Mouse (Mus musculus) hindbrain, embryonic 15.5 days (tissue): ENCODE data around the gene Rhox12. TPM values are rescaled to one million over a fixed set of nuclear protein-coding genes. Genes with fewer than 3 reads are reported as not detected.

Experiments used
- ATAC-seq: fragments of 200-750 bp; cut with Nextera tagmentation; 2 replicates; pipeline ENCODE4 v1.8.0; 2017; ENCODE audit warnings: low read depth, moderate number of reproducible peaks, moderate TSS enrichment; ENCODE audit not compliant: low FRiP score
- H3K27ac ChIP-seq: fragments of 300-500 bp; sonication (generic); replicated peaks from 2 replicates; pipeline ENCODE4 v1.5.1; 2015; ENCODE audit warnings: mild to moderate bottlenecking, inconsistent platforms
- H3K27me3 ChIP-seq: fragments of 300-500 bp; sonication (generic); 2 replicates; pipeline ENCODE4 v1.6.1; 2015; ENCODE audit warnings: control low read depth, inconsistent platforms
- H3K36me3 ChIP-seq: fragments of 300-500 bp; sonication (generic); 2 replicates; pipeline ENCODE4 v1.6.1; 2015; ENCODE audit warnings: control low read depth, inconsistent platforms
- H3K4me1 ChIP-seq: fragments of 300-500 bp; sonication (generic); replicated peaks from 2 replicates; pipeline ENCODE4 v1.6.1; 2015; ENCODE audit warnings: control low read depth, inconsistent platforms
- H3K4me2 ChIP-seq: fragments of 300-500 bp; sonication (generic); 2 replicates; pipeline ENCODE4 v1.6.1; 2015; ENCODE audit warnings: moderate library complexity, mild to moderate bottlenecking, inconsistent platforms
- H3K4me3 ChIP-seq: fragments of 300-500 bp; sonication (generic); 2 replicates; pipeline ENCODE4 v1.5.1; 2015; ENCODE audit warnings: mild to moderate bottlenecking, inconsistent platforms
- H3K9ac ChIP-seq: fragments of 300-500 bp; sonication (generic); 2 replicates; pipeline ENCODE4 v1.6.1; 2015; ENCODE audit warnings: inconsistent platforms
- H3K9me3 ChIP-seq: fragments of 300-500 bp; sonication (generic); 2 replicates; pipeline ENCODE4 v1.6.1; 2016; ENCODE audit warnings: control low read depth, inconsistent platforms
- WGBS: fragments of 180-500 bp; shearing (Covaris S2); methylation state at CpG from one replicate; pipeline ENCODE4 v1.1.7; 2015; 5-methylcytosine and 5-hydroxymethylcytosine counted together
- polyA plus RNA-seq: library from polyadenylated mRNA; unstranded; fragments of >200 nt; fragmentation: Nextera tagmentation; extraction: Ambion mirVana; gene quantifications from 2 replicates; pipeline ENCODE4 v1.2.1, GENCODE M21; 2015

The Rhox12 gene
- not detected in 2 replicates for polyA plus RNA-seq

GRCm38 (mm10) chrX:38110807-38111206 lies at the start of gene Rhox12:
Rhox12 (minus strand) TSS chrX:38110907.
- Histone ChIP-seq H3K9me3 (no peaks in the 10 kb centered on the region), H3K27ac (no peak within 1 kb of the TSS), H3K27me3 (no peaks in the 10 kb centered on the region), H3K4me1 (no peaks in the 10 kb centered on the region), H3K36me3 (no peaks in the 10 kb centered on the region), H3K4me3 (no peak within 1 kb of the TSS), H3K4me2 (no peak within 1 kb of the TSS), H3K9ac (no peak within 1 kb of the TSS)
- WGBS, result 79% methylated on average over 4 of the region's 4 CpGs
- no peak for ATAC-seq

- no peak overlapping the region for H3K27ac ChIP-seq
- ATAC-seq, result no peak
- no peak overlapping the region for H3K4me3 ChIP-seq
- H3K27me3 ChIP-seq, result no peaks in the 10 kb centered on the region
- H3K9me3 ChIP-seq, result no peaks in the 10 kb centered on the region
- no peaks in the 10 kb centered on the region for H3K4me1 ChIP-seq
- 48% methylated on average over 1 of the region's 1 CpGs for WGBS
- H3K4me2 ChIP-seq, result no peak overlapping the region
- no peaks in the 10 kb centered on the region for H3K36me3 ChIP-seq
- no peak overlapping the region for H3K9ac ChIP-seq
These were observed 48.4 kb upstream of the Rhox12 start for GRCm38 (mm10) chrX:38159097-38159496.

DNA sequence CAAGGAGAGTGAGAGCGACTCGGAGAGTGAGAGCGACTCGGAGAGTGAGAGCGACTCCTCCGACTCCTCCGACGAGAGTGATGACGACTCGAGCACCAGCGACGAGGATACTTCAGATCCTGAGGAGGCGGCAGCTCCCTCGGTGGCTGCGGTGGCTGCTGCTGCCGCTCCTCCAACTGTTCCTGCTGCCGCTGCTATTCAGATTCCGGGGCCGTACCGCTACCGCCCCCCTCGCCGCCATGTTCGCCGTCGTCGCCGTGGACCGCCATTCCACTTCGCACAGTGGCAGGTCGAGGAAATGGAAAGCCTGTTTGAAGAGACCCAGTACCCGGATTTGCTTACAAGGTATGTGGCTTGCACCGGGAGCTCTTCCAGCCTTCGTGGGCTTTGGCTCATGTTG lies 10.8 kb upstream of the Rhox12 start:
- no peak for ATAC-seq
- Histone ChIP-seq H3K9ac (no peak overlapping the region), H3K9me3 (0 out of 2 replicates have a peak, but pooled peaks cover 7% of the 10 kb centered on the region), H3K27me3 (no peaks in the 10 kb centered on the region), H3K36me3 (no peaks in the 10 kb centered on the region), H3K4me3 (no peak overlapping the region), H3K27ac (no peak overlapping the region), H3K4me1 (no peaks in the 10 kb centered on the region), H3K4me2 (no peak overlapping the region)
- 93% methylated on average over 31 of the region's 34 CpGs for WGBS

DNA sequence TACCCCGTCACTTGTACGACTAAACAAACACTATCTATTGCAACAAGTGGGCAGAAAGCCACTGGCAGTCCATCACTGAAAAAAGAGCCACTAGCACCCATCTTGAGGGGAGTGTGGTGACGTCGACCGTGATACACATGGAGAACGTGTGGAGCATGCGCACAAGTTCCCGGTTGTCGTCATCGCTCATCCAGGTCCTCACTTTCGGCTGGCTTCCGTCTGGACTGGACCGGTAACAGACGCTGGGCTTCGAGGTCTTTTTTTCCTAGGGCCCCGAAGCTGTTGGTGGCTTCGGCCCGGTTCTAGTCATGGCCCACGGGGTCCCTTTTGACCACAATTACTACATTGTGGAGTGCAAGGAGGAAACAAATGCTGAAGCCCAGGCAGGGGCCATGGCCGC lies 10.3 kb upstream of the Rhox12 start, which contains the start of gene Rhox13:
TSS of gene Rhox13 (plus strand) at position 238 of the 400 bp plus-strand sequence.
- Histone ChIP-seq H3K4me3 (no peak within 1 kb of the TSS), H3K4me1 (no peaks in the 10 kb centered on the region), H3K27ac (no peak within 1 kb of the TSS), H3K4me2 (no peak within 1 kb of the TSS), H3K9me3 (0 out of 2 replicates have a peak, but pooled peaks cover 7% of the 10 kb centered on the region), H3K27me3 (no peaks in the 10 kb centered on the region), H3K9ac (no peak within 1 kb of the TSS), H3K36me3 (no peaks in the 10 kb centered on the region)
- ATAC-seq, result no peak
- WGBS, result 96% methylated on average over 20 of the region's 20 CpGs

DNA sequence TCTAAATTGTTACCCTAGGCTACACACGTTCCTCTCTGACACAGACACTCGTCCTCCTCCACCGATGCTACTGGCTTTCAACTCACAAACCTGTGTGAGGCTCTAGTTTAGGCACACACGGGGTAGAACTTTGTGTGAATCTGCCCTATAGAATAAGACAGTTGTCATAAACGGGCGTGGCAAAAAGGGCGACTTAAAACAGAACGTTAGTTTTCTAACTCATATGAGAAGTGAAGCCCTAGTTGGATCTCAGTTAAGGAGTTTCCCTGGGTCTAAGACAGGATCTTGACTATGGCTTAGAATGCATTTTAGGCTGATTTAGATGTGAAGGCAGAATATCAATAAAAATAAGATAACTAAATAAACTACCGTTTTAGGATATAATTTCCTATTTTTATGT lies 25.7 kb downstream of the Rhox12 start, which contains the start of gene Rhox11:
TSS of gene Rhox11 (minus strand) at position 101 of the 400 bp plus-strand sequence.
- Histone ChIP-seq H3K36me3 (no peaks in the 10 kb centered on the region), H3K9me3 (no peaks in the 10 kb centered on the region), H3K9ac (no peak within 1 kb of the TSS), H3K27me3 (no peaks in the 10 kb centered on the region), H3K4me2 (no peak within 1 kb of the TSS), H3K4me1 (no peaks in the 10 kb centered on the region), H3K27ac (no peak within 1 kb of the TSS), H3K4me3 (no peak within 1 kb of the TSS)
- WGBS, result 87% methylated on average over 9 of the region's 9 CpGs
- no peak for ATAC-seq

DNA sequence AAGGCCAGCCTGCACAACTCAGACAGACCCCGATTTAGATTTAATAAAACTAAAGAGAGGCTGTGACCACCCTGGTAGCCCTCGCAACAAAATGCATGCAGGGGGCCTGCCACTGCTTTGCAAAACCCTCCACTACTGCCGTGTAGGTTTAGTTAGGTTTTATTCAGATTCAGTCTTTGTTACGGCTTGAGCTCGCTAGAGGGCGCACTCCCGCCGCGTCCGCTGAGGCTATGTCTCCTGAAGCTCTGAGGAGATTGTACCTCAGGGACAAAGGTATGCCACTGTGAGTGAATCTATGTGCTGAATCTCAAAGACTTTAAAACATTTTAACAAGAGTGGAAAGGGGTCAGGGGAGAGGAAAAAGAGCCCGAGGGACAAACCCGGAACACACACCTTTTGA lies 26.5 kb downstream of the Rhox12 start:
- 15% methylated on average over 12 of the region's 12 CpGs for WGBS
- Histone ChIP-seq H3K4me3 (no peak overlapping the region), H3K9ac (no peak overlapping the region), H3K27ac (no peak overlapping the region), H3K4me2 (no peak overlapping the region), H3K36me3 (no peaks in the 10 kb centered on the region), H3K9me3 (no peaks in the 10 kb centered on the region), H3K4me1 (no peaks in the 10 kb centered on the region), H3K27me3 (no peaks in the 10 kb centered on the region)
- no peak for ATAC-seq

DNA sequence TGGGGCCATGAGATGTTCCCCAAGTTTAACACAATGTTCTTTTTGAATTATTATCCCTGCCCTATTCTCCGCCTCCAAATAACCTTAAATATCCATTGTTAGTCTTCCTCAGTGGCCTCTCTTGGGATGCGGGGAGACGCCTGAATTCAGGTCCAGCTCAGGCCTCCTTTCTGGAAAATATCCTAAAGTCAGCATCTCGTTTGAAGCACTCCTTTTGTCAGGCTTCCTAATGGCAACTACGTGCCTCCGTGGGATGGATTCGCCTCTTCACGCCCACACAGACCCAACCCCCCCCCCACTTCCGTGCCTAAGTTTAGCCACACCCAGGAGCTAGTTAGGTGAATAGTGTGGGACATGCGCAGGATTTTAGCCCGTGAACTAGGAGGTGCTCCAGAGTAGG lies 44.5 kb downstream of the Rhox12 start, which contains the start of gene Rhox10:
TSS of gene Rhox10 (plus strand) at position 301 of the 400 bp plus-strand sequence.
- H3K4me1 ChIP-seq, result no peaks in the 10 kb centered on the region
- H3K4me2 ChIP-seq, result no peak within 1 kb of the TSS
- no peak for ATAC-seq
- H3K27ac ChIP-seq, result no peak within 1 kb of the TSS
- H3K4me3 ChIP-seq, result no peak within 1 kb of the TSS
- 90% methylated on average over 11 of the region's 11 CpGs for WGBS
- no peaks in the 10 kb centered on the region for H3K9me3 ChIP-seq
- H3K27me3 ChIP-seq, result no peaks in the 10 kb centered on the region
- H3K36me3 ChIP-seq, result no peaks in the 10 kb centered on the region
- H3K9ac ChIP-seq, result no peak within 1 kb of the TSS

- WGBS, result 0% methylated on average over 1 of the region's 1 CpGs
- Histone ChIP-seq H3K27me3 (no peaks in the 10 kb centered on the region), H3K4me3 (no peak overlapping the region), H3K4me1 (no peaks in the 10 kb centered on the region), H3K27ac (no peak overlapping the region), H3K9me3 (no peaks in the 10 kb centered on the region), H3K9ac (no peak overlapping the region), H3K4me2 (no peak overlapping the region), H3K36me3 (no peaks in the 10 kb centered on the region)
- no peak for ATAC-seq
These were observed 49.2 kb downstream of the Rhox12 start for GRCm38 (mm10) chrX:38061544-38061943.

Other genes starting within 250 kb of the Rhox12 start
- 0.17 TPM in 1 of 2 replicates, not detected in the other for gene Rhox8, start 232.0 kb downstream of the Rhox12 start, polyA plus RNA-seq
- not detected in 2 replicates for gene Rhox7b, start 213.7 kb downstream of the Rhox12 start, polyA plus RNA-seq
- gene Rhox9, start 209.1 kb downstream of the Rhox12 start, polyA plus RNA-seq, result not detected in 2 replicates
- gene Btg1-ps1, start 92.1 kb downstream of the Rhox12 start, polyA plus RNA-seq, result not detected in 2 replicates
- not detected in 2 replicates for gene Btg1-ps2, start 67.8 kb downstream of the Rhox12 start, polyA plus RNA-seq
- gene Rhox10, start 44.4 kb downstream of the Rhox12 start, polyA plus RNA-seq, result not detected in 2 replicates
- not detected in 2 replicates for gene Rhox11, start 25.8 kb downstream of the Rhox12 start, polyA plus RNA-seq
- gene Rhox13, start 10.3 kb upstream of the Rhox12 start, polyA plus RNA-seq, result not detected in 2 replicates
- gene Zbtb33, start 78.9 kb upstream of the Rhox12 start, polyA plus RNA-seq, result 4.0 and 4.7 TPM in 2 replicates
- gene Tmem255a, start 141.5 kb upstream of the Rhox12 start, polyA plus RNA-seq, result 37.1 and 39.0 TPM in 2 replicates
- 0.07 TPM in 1 of 2 replicates, not detected in the other for gene Atp1b4, start 205.3 kb upstream of the Rhox12 start, polyA plus RNA-seq